Mouse (Mus musculus) kidney, adult 2 months (tissue): ENCODE data around the gene Rbms2. TPM values are rescaled to one million over a fixed set of nuclear protein-coding genes. Genes with fewer than 3 reads are reported as not detected.
A peak's percentile ranks its signal among the peaks of the same experiment; 100 is the strongest.

ENCODE experiments used
- DNase-seq: peaks from one replicate; pipeline ENCODE4 v3.0.0; 2021
- H3K27ac ChIP-seq: fragments of 200-500 bp; 2 replicates; pipeline ENCODE4 v1.5.1; 2012; ENCODE audit warnings: low read depth, low read length, control low read depth, inconsistent platforms; ENCODE audit not compliant: insufficient read depth
- H3K27me3 ChIP-seq: fragments of 200-500 bp; replicated peaks from 2 replicates; pipeline ENCODE4 v1.6.1; 2012; ENCODE audit warnings: mild to moderate bottlenecking, moderate library complexity, low read length, inconsistent platforms; ENCODE audit not compliant: control insufficient read depth, insufficient read depth
- H3K36me3 ChIP-seq: fragments of 200-500 bp; 2 replicates; pipeline ENCODE4 v1.6.1; 2012; ENCODE audit warnings: mild to moderate bottlenecking, moderate library complexity, low read length, inconsistent platforms; ENCODE audit not compliant: control insufficient read depth, insufficient read depth
- H3K4me1 ChIP-seq: fragments of 200-500 bp; 2 replicates; pipeline ENCODE4 v1.6.1; 2011; ENCODE audit warnings: low read length; ENCODE audit not compliant: control insufficient read depth, insufficient read depth
- H3K4me3 ChIP-seq: fragments of 200-500 bp; 2 replicates; pipeline ENCODE4 v1.5.1; 2011; ENCODE audit warnings: mild to moderate bottlenecking, low read depth, low read length, control low read depth; ENCODE audit not compliant: insufficient read depth
- CTCF ChIP-seq: fragments of 200-500 bp; conservative IDR thresholded peaks from 2 replicates; pipeline ENCODE4 v1.5.1; 2011; ENCODE audit warnings: low read depth, mild to moderate bottlenecking, control low read depth, low read length, moderate library complexity, mixed read lengths; ENCODE audit not compliant: insufficient read depth, insufficient read length
- POLR2A ChIP-seq: fragments of 200-500 bp; IDR thresholded peaks from one replicate; pipeline ENCODE4 v1.6.1; 2011; ENCODE audit warnings: low read depth, low read length, control low read depth
- WGBS: fragments of 180-500 bp; shearing (Covaris S2); methylation state at CpG from one replicate; pipeline ENCODE4 v1.1.7; 2018; 5-methylcytosine and 5-hydroxymethylcytosine counted together
- polyA plus RNA-seq: library from polyadenylated mRNA; depleted of rRNA; stranded (reverse); fragments of >200 nt; gene quantifications from 2 replicates; pipeline ENCODE4 v1.2.3, GENCODE M21; 2012

The Rbms2 gene
- polyA plus RNA-seq, 1 experiment, result 69.0 TPM

GRCm38 (mm10) chr10:128123833-128124232, 56.3 kb downstream of the Rbms2 start:
- WGBS, result 93% methylated on average over 7 of the region's 7 CpGs
- H3K4me1 ChIP-seq, result no peaks in the 10 kb centered on the region
- H3K27me3 ChIP-seq, result no peaks in the 10 kb centered on the region
- H3K4me3 ChIP-seq, result no peak overlapping the region
- H3K27ac ChIP-seq, result no peak overlapping the region
- no peak for DNase-seq
- TF ChIP-seq CTCF, result no peak
- TF ChIP-seq POLR2A, result no peak
- peaks cover 10% of the 10 kb centered on the region for H3K36me3 ChIP-seq

GRCm38 (mm10) chr10:128111227-128111626, 68.9 kb downstream of the Rbms2 start:
- Histone ChIP-seq H3K27ac (no peak overlapping the region), H3K36me3 (peaks cover 9% of the 10 kb centered on the region), H3K4me1 (no peaks in the 10 kb centered on the region), H3K4me3 (no peak overlapping the region), H3K27me3 (no peaks in the 10 kb centered on the region)
- TF ChIP-seq POLR2A, result no peak
- TF ChIP-seq CTCF, result no peak
- DNase-seq, result no peak

- peaks cover 9% of the 10 kb centered on the region for H3K36me3 ChIP-seq
- no peak overlapping the region for H3K4me3 ChIP-seq
- no peaks in the 10 kb centered on the region for H3K4me1 ChIP-seq
- no peaks in the 10 kb centered on the region for H3K27me3 ChIP-seq
- 89% methylated on average over 4 of the region's 4 CpGs for WGBS
- DNase-seq, result no peak
- H3K27ac ChIP-seq, result no peak overlapping the region
- no peak for TF ChIP-seq POLR2A
- no peak for TF ChIP-seq CTCF
Observed at GRCm38 (mm10) chr10:128110103-128110761, 69.9 kb downstream of the Rbms2 start.

GRCm38 (mm10) chr10:128097587-128097971, 82.5 kb downstream of the Rbms2 start:
- TF ChIP-seq CTCF (no peak), POLR2A (no peak)
- WGBS, result under 1% methylated on average over 13 of the region's 13 CpGs
- peaks cover 15% of the 10 kb centered on the region; the same call in 1 of the 2 replicates for H3K4me1 ChIP-seq
- no peaks in the 10 kb centered on the region for H3K36me3 ChIP-seq
- H3K27me3 ChIP-seq, result no peaks in the 10 kb centered on the region
- DNase-seq, result peak; percentile 65
- H3K4me3 ChIP-seq, result peak overlapping the region; percentile 87
- H3K27ac ChIP-seq, result peak overlapping the region; percentile 93

- peaks cover 14% of the 10 kb centered on the region; the same call in 1 of the 2 replicates for H3K4me1 ChIP-seq
- peak overlapping the region; percentile 93 for H3K27ac ChIP-seq
- no peak for TF ChIP-seq POLR2A
- TF ChIP-seq CTCF, result no peak
- H3K4me3 ChIP-seq, result peak overlapping the region; percentile 87
- WGBS, result under 1% methylated on average over 85 of the region's 86 CpGs
- no peaks in the 10 kb centered on the region for H3K36me3 ChIP-seq
- peak; percentile 88 for DNase-seq
- no peaks in the 10 kb centered on the region for H3K27me3 ChIP-seq
Observed at GRCm38 (mm10) chr10:128096693-128097586, 83.2 kb downstream of the Rbms2 start.

- no peak for TF ChIP-seq POLR2A
- no peak for TF ChIP-seq CTCF
- H3K4me3 ChIP-seq, result no peak overlapping the region
- no peak for DNase-seq
- H3K4me1 ChIP-seq, result peaks cover 15% of the 10 kb centered on the region; the same call in 1 of the 2 replicates
- no peak overlapping the region for H3K27ac ChIP-seq
- WGBS, result 29% methylated on average over 4 of the region's 4 CpGs
- no peaks in the 10 kb centered on the region for H3K27me3 ChIP-seq
- H3K36me3 ChIP-seq, result no peaks in the 10 kb centered on the region
Observed at GRCm38 (mm10) chr10:128096313-128096692, 83.8 kb downstream of the Rbms2 start.

GRCm38 (mm10) chr10:128095003-128095636, 85.0 kb downstream of the Rbms2 start:
- H3K4me3 ChIP-seq, result no peak overlapping the region
- DNase-seq, result no peak
- TF ChIP-seq POLR2A (no peak), CTCF (no peak)
- 38% methylated on average over 9 of the region's 9 CpGs for WGBS
- no peak overlapping the region for H3K27ac ChIP-seq
- H3K4me1 ChIP-seq, result peaks cover 21% of the 10 kb centered on the region; the same call in 1 of the 2 replicates
- no peaks in the 10 kb centered on the region; the same call in 1 of the 2 replicates for H3K36me3 ChIP-seq
- no peaks in the 10 kb centered on the region for H3K27me3 ChIP-seq
